Mouse (Mus musculus) midbrain, embryonic 14.5 days (tissue): Measurements from ENCODE around the gene Rhoc. TPM values are rescaled to one million over a fixed set of nuclear protein-coding genes. Genes with fewer than 3 reads are reported as not detected.
A peak's percentile ranks its signal among the peaks of the same experiment; 100 is the strongest.

Experiments used
- ATAC-seq: fragments of 200-750 bp; cut with Nextera tagmentation; 2 replicates; pipeline ENCODE4 v1.8.0; 2017; ENCODE audit warnings: moderate number of reproducible peaks, moderate library complexity; ENCODE audit not compliant: low FRiP score, low TSS enrichment
- DNase-seq: peaks from one replicate; pipeline ENCODE4 v3.0.0-alpha.2; 2015
- H3K27ac ChIP-seq: fragments of 300-500 bp; sonication (generic); replicated peaks from 2 replicates; pipeline ENCODE4 v1.5.1; 2014; ENCODE audit warnings: mild to moderate bottlenecking, low read depth, low read length, moderate library complexity
- H3K27me3 ChIP-seq: fragments of 300-500 bp; sonication (generic); 2 replicates; pipeline ENCODE4 v1.6.1; 2014; ENCODE audit warnings: low read length, control low read depth, mixed read lengths; ENCODE audit not compliant: control insufficient read depth, insufficient read depth
- H3K36me3 ChIP-seq: fragments of 300-500 bp; sonication (generic); 2 replicates; pipeline ENCODE4 v1.6.1; 2014; ENCODE audit warnings: low read length, control low read depth; ENCODE audit not compliant: control insufficient read depth, insufficient read depth
- H3K4me1 ChIP-seq: fragments of 300-500 bp; sonication (generic); 2 replicates; pipeline ENCODE4 v1.6.1; 2014; ENCODE audit warnings: mild to moderate bottlenecking, antibody characterized with exemption, low read length, control low read depth; ENCODE audit not compliant: control insufficient read depth, insufficient read depth
- H3K4me2 ChIP-seq: fragments of 300-500 bp; sonication (generic); 2 replicates; pipeline ENCODE4 v1.6.1; 2014; ENCODE audit warnings: mild to moderate bottlenecking, low read length, moderate library complexity
- H3K4me3 ChIP-seq: fragments of 300-500 bp; sonication (generic); replicated peaks from 2 replicates; pipeline ENCODE4 v1.5.1; 2014; ENCODE audit warnings: low read depth, low read length
- H3K9ac ChIP-seq: fragments of 300-500 bp; sonication (generic); replicated peaks from 2 replicates; pipeline ENCODE4 v1.6.1; 2014; ENCODE audit warnings: mild to moderate bottlenecking, low read length, moderate library complexity
- H3K9me3 ChIP-seq: fragments of 300-500 bp; sonication (generic); 2 replicates; pipeline ENCODE4 v1.6.1; 2016; ENCODE audit warnings: low read length, control low read depth, mixed read lengths; ENCODE audit not compliant: control insufficient read depth
- WGBS: fragments of 180-500 bp; shearing (Covaris S2); extraction: QIAGEN DNeasy Blood & Tissue Kit; methylation state at CpG from one replicate; pipeline ENCODE4 v1.1.7; 2014; 5-methylcytosine and 5-hydroxymethylcytosine counted together
- polyA plus RNA-seq: library from polyadenylated mRNA; unstranded; fragments of >200 nt; fragmentation: Nextera tagmentation; extraction: Ambion mirVana; gene quantifications from 2 replicates; pipeline ENCODE4 v1.2.1, GENCODE M21; 2014

Gene Rhoc
- polyA plus RNA-seq, 1 experiment from 2014 or later, result 40.2 TPM

- 66% methylated on average over 2 of the region's 2 CpGs for WGBS
- H3K9ac ChIP-seq, result no peak overlapping the region
- no peak overlapping the region for H3K4me2 ChIP-seq
- H3K4me1 ChIP-seq, result no peaks in the 10 kb centered on the region
- H3K27me3 ChIP-seq, result no peaks in the 10 kb centered on the region
- H3K4me3 ChIP-seq, result no peak overlapping the region
- DNase-seq, result no peak
- H3K9me3 ChIP-seq, result no peaks in the 10 kb centered on the region
- no peak for ATAC-seq
- H3K36me3 ChIP-seq, result no peaks in the 10 kb centered on the region
- H3K27ac ChIP-seq, result no peak overlapping the region
These were observed 21.0 kb upstream of the Rhoc start for GRCm38 (mm10) chr3:104767141-104767540.

- DNase-seq (no peak), ATAC-seq (no peak)
- no peak overlapping the region for H3K27ac ChIP-seq
- no peaks in the 10 kb centered on the region for H3K36me3 ChIP-seq
- no peak overlapping the region for H3K4me3 ChIP-seq
- H3K27me3 ChIP-seq, result no peaks in the 10 kb centered on the region
- WGBS, result 76% methylated on average over 4 of the region's 4 CpGs
- H3K4me2 ChIP-seq, result no peak overlapping the region
- H3K9ac ChIP-seq, result no peak overlapping the region
- H3K4me1 ChIP-seq, result no peaks in the 10 kb centered on the region
- no peaks in the 10 kb centered on the region for H3K9me3 ChIP-seq
These were observed 20.5 kb upstream of the Rhoc start for GRCm38 (mm10) chr3:104767716-104768115.

GRCm38 (mm10) chr3:104769135-104769534 is 19.0 kb upstream of the Rhoc start:
- Histone ChIP-seq H3K9me3 (no peaks in the 10 kb centered on the region), H3K27me3 (no peaks in the 10 kb centered on the region), H3K4me1 (no peaks in the 10 kb centered on the region), H3K27ac (no peak overlapping the region), H3K4me2 (no peak overlapping the region), H3K9ac (no peak overlapping the region), H3K36me3 (no peaks in the 10 kb centered on the region), H3K4me3 (no peak overlapping the region)
- WGBS, result 7% methylated on average over 3 of the region's 3 CpGs
- ATAC-seq (no peak), DNase-seq (no peak)

GRCm38 (mm10) chr3:104770035-104770434 is 18.1 kb upstream of the Rhoc start:
- WGBS, result 57% methylated on average over 10 of the region's 10 CpGs
- H3K4me1 ChIP-seq, result no peaks in the 10 kb centered on the region
- no peak overlapping the region for H3K9ac ChIP-seq
- no peaks in the 10 kb centered on the region for H3K36me3 ChIP-seq
- H3K9me3 ChIP-seq, result no peaks in the 10 kb centered on the region
- no peak overlapping the region for H3K27ac ChIP-seq
- no peak overlapping the region for H3K4me2 ChIP-seq
- H3K27me3 ChIP-seq, result no peaks in the 10 kb centered on the region
- no peak for ATAC-seq
- DNase-seq, result peak; percentile 57
- no peak overlapping the region for H3K4me3 ChIP-seq

- ATAC-seq (no peak), DNase-seq (no peak)
- WGBS, result 92% methylated on average over 3 of the region's 3 CpGs
- Histone ChIP-seq H3K27me3 (no peaks in the 10 kb centered on the region; the same call in 1 of the 2 replicates), H3K27ac (no peak overlapping the region), H3K9ac (no peak overlapping the region), H3K36me3 (no peaks in the 10 kb centered on the region), H3K4me3 (no peak overlapping the region), H3K4me2 (no peak overlapping the region), H3K4me1 (no peaks in the 10 kb centered on the region), H3K9me3 (no peaks in the 10 kb centered on the region)
These were observed 17.3 kb upstream of the Rhoc start for GRCm38 (mm10) chr3:104770918-104771317.

GRCm38 (mm10) chr3:104771460-104771859 is 16.7 kb upstream of the Rhoc start:
- no peak for DNase-seq
- Histone ChIP-seq H3K4me2 (no peak overlapping the region), H3K4me3 (no peak overlapping the region), H3K27ac (no peak overlapping the region), H3K36me3 (no peaks in the 10 kb centered on the region), H3K27me3 (peaks cover 5% of the 10 kb centered on the region), H3K9me3 (no peaks in the 10 kb centered on the region), H3K4me1 (no peaks in the 10 kb centered on the region), H3K9ac (no peak overlapping the region)
- no peak for ATAC-seq
- 61% methylated on average over 6 of the region's 6 CpGs for WGBS

- 61% methylated on average over 7 of the region's 7 CpGs for WGBS
- H3K4me1 ChIP-seq, result no peaks in the 10 kb centered on the region
- peaks cover 24% of the 10 kb centered on the region for H3K27me3 ChIP-seq
- no peak overlapping the region for H3K27ac ChIP-seq
- H3K9me3 ChIP-seq, result no peaks in the 10 kb centered on the region
- no peak overlapping the region for H3K4me2 ChIP-seq
- ATAC-seq (no peak), DNase-seq (no peak)
- H3K4me3 ChIP-seq, result no peak overlapping the region
- H3K9ac ChIP-seq, result no peak overlapping the region
- no peaks in the 10 kb centered on the region for H3K36me3 ChIP-seq
These were observed 14.9 kb upstream of the Rhoc start for GRCm38 (mm10) chr3:104773301-104773700.

- Histone ChIP-seq H3K9me3 (no peaks in the 10 kb centered on the region), H3K4me1 (peaks cover 8% of the 10 kb centered on the region), H3K9ac (no peak overlapping the region), H3K27me3 (peaks cover 64% of the 10 kb centered on the region), H3K4me2 (peak overlapping the region; percentile 56), H3K27ac (no peak overlapping the region), H3K4me3 (peak overlapping the region; percentile 31), H3K36me3 (no peaks in the 10 kb centered on the region)
- 1% methylated on average over 20 of the region's 20 CpGs for WGBS
- 0 out of 2 replicates have a peak, but pooled peaks have one; percentile 21 for ATAC-seq
- DNase-seq, result peak; percentile 84
These were observed 10.8 kb upstream of the Rhoc start for GRCm38 (mm10) chr3:104777342-104777741.

GRCm38 (mm10) chr3:104779949-104780348 is 8.2 kb upstream of the Rhoc start:
- H3K4me1 ChIP-seq, result peaks cover 8% of the 10 kb centered on the region
- no peak overlapping the region for H3K4me3 ChIP-seq
- ATAC-seq, result no peak
- peak; percentile 89 for DNase-seq
- H3K36me3 ChIP-seq, result no peaks in the 10 kb centered on the region
- peaks cover 89% of the 10 kb centered on the region for H3K27me3 ChIP-seq
- no peaks in the 10 kb centered on the region for H3K9me3 ChIP-seq
- 1% methylated on average over 7 of the region's 7 CpGs for WGBS
- no peak overlapping the region for H3K27ac ChIP-seq
- no peak overlapping the region; the same call in 1 of the 2 replicates for H3K4me2 ChIP-seq
- no peak overlapping the region for H3K9ac ChIP-seq
